Mouse (Mus musculus): ENCODE measurements around the gene Dpy19l1. TPM values are rescaled to one million over a fixed set of nuclear protein-coding genes. Genes with fewer than 3 reads are reported as not detected.

Dpy19l1 gene
- polyA plus RNA-seq, 1 experiment from 2014 or later: 4.6 TPM

GRCm38 (mm10) chr9:24421888-24422287 is 81.1 kb downstream of the Dpy19l1 start:
- no peak for ATAC-seq
- no peaks in the 10 kb centered on the region for H3K4me1 ChIP-seq (replicated peaks; ENCODE audit: control insufficient read depth, insufficient read depth, low read length)
- WGBS: 94% methylated on average over 1 of the region's 1 CpGs
- no peaks in the 10 kb centered on the region for H3K27me3 ChIP-seq (replicated peaks; ENCODE audit: control insufficient read depth, insufficient read depth, low read length)
- TF ChIP-seq CTCF (IDR thresholded peaks at IDR 0.05; ENCODE audit: low read depth): no peak
- no peak overlapping the region for H3K4me2 ChIP-seq (replicated peaks; ENCODE audit: low read depth)
- no peaks in the 10 kb centered on the region for H3K9me3 ChIP-seq (ENCODE audit: control insufficient read depth)
- H3K4me3 ChIP-seq (ENCODE audit: low read depth, low read length): no peak overlapping the region
- H3K36me3 ChIP-seq (ENCODE audit: control insufficient read depth, insufficient read depth): peaks cover 16% of the 10 kb centered on the region
- H3K9ac ChIP-seq (ENCODE audit: low read depth, low read length): no peak overlapping the region
- no peak overlapping the region for H3K27ac ChIP-seq (ENCODE audit: low read depth, low read length)

- no peak overlapping the region for H3K4me3 ChIP-seq (ENCODE audit: low read depth, low read length)
- H3K4me1 ChIP-seq (replicated peaks; ENCODE audit: control insufficient read depth, insufficient read depth, low read length): no peaks in the 10 kb centered on the region
- no peak overlapping the region for H3K4me2 ChIP-seq (replicated peaks; ENCODE audit: low read depth)
- H3K27me3 ChIP-seq (replicated peaks; ENCODE audit: control insufficient read depth, insufficient read depth, low read length): no peaks in the 10 kb centered on the region
- H3K9me3 ChIP-seq (ENCODE audit: control insufficient read depth): no peaks in the 10 kb centered on the region
- H3K27ac ChIP-seq (ENCODE audit: low read depth, low read length): no peak overlapping the region
- ATAC-seq: no peak
- no peak for TF ChIP-seq CTCF (IDR thresholded peaks at IDR 0.05; ENCODE audit: low read depth)
- H3K9ac ChIP-seq (ENCODE audit: low read depth, low read length): no peak overlapping the region
- 89% methylated on average over 3 of the region's 3 CpGs for WGBS
- H3K36me3 ChIP-seq (ENCODE audit: control insufficient read depth, insufficient read depth): peaks cover 16% of the 10 kb centered on the region
Measured at GRCm38 (mm10) chr9:24421221-24421620, 81.7 kb downstream of the Dpy19l1 start.

GRCm38 (mm10) chr9:24420144-24420543 is 82.8 kb downstream of the Dpy19l1 start:
- Histone ChIP-seq H3K4me1 (replicated peaks; ENCODE audit: control insufficient read depth, insufficient read depth, low read length) (no peaks in the 10 kb centered on the region), H3K36me3 (ENCODE audit: control insufficient read depth, insufficient read depth) (peaks cover 16% of the 10 kb centered on the region), H3K27me3 (replicated peaks; ENCODE audit: control insufficient read depth, insufficient read depth, low read length) (no peaks in the 10 kb centered on the region), H3K4me3 (ENCODE audit: low read depth, low read length) (no peak overlapping the region), H3K9me3 (ENCODE audit: control insufficient read depth) (no peaks in the 10 kb centered on the region), H3K4me2 (replicated peaks; ENCODE audit: low read depth) (no peak overlapping the region), H3K27ac (ENCODE audit: low read depth, low read length) (no peak overlapping the region), H3K9ac (ENCODE audit: low read depth, low read length) (no peak overlapping the region)
- WGBS: 91% methylated on average over 4 of the region's 4 CpGs
- no peak for ATAC-seq
- TF ChIP-seq CTCF (IDR thresholded peaks at IDR 0.05; ENCODE audit: low read depth): no peak

DNA sequence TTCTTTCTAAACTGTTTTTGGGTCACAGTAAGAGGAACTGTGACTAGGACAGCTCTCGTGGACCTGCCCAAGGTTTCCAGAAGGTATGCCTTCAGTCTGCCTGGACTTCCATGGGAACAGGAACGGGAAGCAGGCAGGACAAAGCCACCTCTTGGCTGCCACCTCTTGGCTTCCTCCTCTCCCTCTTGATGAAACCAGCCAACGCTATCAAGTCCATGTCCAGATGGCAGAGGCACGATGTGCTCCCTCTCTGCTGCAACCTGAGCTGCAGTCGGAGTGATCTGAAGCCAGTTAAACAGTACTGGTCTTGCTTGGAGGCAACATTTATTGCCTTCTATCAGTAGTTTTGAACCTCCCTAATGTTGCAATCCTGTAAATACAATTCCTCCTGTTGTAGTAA is 84.7 kb downstream of the Dpy19l1 start:
- no peaks in the 10 kb centered on the region for H3K9me3 ChIP-seq (ENCODE audit: control insufficient read depth)
- no peaks in the 10 kb centered on the region for H3K4me1 ChIP-seq (replicated peaks; ENCODE audit: control insufficient read depth, insufficient read depth, low read length)
- 80% methylated on average over 5 of the region's 5 CpGs for WGBS
- no peak overlapping the region for H3K27ac ChIP-seq (ENCODE audit: low read depth, low read length)
- H3K36me3 ChIP-seq (ENCODE audit: control insufficient read depth, insufficient read depth): peaks cover 19% of the 10 kb centered on the region
- H3K4me2 ChIP-seq (replicated peaks; ENCODE audit: low read depth): no peak overlapping the region
- no peak for TF ChIP-seq CTCF (IDR thresholded peaks at IDR 0.05; ENCODE audit: low read depth)
- H3K4me3 ChIP-seq (ENCODE audit: low read depth, low read length): no peak overlapping the region
- no peaks in the 10 kb centered on the region for H3K27me3 ChIP-seq (replicated peaks; ENCODE audit: control insufficient read depth, insufficient read depth, low read length)
- no peak for ATAC-seq
- no peak overlapping the region for H3K9ac ChIP-seq (ENCODE audit: low read depth, low read length)

DNA sequence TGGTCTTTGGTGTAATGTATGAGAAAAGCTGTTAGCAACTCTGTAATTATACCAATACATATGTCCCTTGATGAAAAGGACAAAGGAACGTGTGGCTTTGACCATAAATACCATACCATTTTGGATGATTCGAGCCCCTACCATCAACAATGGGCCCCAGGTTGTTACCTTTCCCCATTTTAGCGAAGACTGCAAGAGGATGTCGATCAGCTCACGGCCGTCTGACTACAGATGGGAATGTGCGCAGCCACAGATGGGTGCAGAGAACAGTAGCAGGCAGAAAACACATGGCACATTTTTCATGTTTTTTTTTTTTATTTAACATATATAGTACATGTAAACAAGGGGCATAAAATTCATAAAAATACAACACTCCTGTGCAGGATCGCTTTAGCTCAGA is 91.5 kb downstream of the Dpy19l1 start:
- no peaks in the 10 kb centered on the region for H3K9me3 ChIP-seq (ENCODE audit: control insufficient read depth)
- TF ChIP-seq CTCF (IDR thresholded peaks at IDR 0.05; ENCODE audit: low read depth): no peak

DNA sequence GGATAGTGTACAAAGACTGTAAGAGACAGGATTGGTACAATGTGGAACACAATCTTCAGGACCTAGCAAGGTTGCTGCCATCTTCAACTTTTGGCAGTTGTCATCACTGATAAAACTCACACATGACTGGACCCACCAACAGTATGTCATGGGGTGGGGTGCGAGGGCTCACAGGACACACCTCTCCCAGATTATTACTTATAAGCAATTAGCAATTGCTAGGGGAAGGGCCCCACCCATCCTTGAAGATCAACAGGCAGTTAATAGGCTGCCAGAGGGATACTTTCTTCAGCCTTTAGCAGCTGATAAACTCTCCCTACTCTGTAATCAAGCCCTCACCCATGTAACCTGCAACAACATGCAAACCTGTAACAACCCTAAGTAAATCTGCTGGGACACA is 92.5 kb downstream of the Dpy19l1 start:
- 84% methylated on average over 1 of the region's 1 CpGs for WGBS
- no peak for TF ChIP-seq CTCF (IDR thresholded peaks at IDR 0.05; ENCODE audit: low read depth)
- H3K9ac ChIP-seq (ENCODE audit: low read depth, low read length): no peak overlapping the region

More for the DNA sequence above, 91.5 kb downstream of the Dpy19l1 start:
- no peak overlapping the region for H3K9ac ChIP-seq (ENCODE audit: low read depth, low read length)
- H3K4me3 ChIP-seq (ENCODE audit: low read depth, low read length): no peak overlapping the region
- H3K36me3 ChIP-seq (ENCODE audit: control insufficient read depth, insufficient read depth): 0 out of 2 replicates have a peak, but pooled peaks cover 4% of the 10 kb centered on the region
- no peak for ATAC-seq
- WGBS: 96% methylated on average over 8 of the region's 8 CpGs
- H3K27ac ChIP-seq (ENCODE audit: low read depth, low read length): no peak overlapping the region
- no peak overlapping the region for H3K4me2 ChIP-seq (replicated peaks; ENCODE audit: low read depth)
- no peaks in the 10 kb centered on the region for H3K4me1 ChIP-seq (replicated peaks; ENCODE audit: control insufficient read depth, insufficient read depth, low read length)
- H3K27me3 ChIP-seq (replicated peaks; ENCODE audit: control insufficient read depth, insufficient read depth, low read length): no peaks in the 10 kb centered on the region

GRCm38 (mm10) chr9:24407992-24408391 is 94.9 kb downstream of the Dpy19l1 start:
- TF ChIP-seq CTCF (IDR thresholded peaks at IDR 0.05; ENCODE audit: low read depth): no peak

More for the DNA sequence above, 92.5 kb downstream of the Dpy19l1 start:
- no peak for ATAC-seq
- Histone ChIP-seq H3K4me1 (replicated peaks; ENCODE audit: control insufficient read depth, insufficient read depth, low read length) (no peaks in the 10 kb centered on the region), H3K36me3 (ENCODE audit: control insufficient read depth, insufficient read depth) (0 out of 2 replicates have a peak, but pooled peaks cover 4% of the 10 kb centered on the region), H3K27ac (ENCODE audit: low read depth, low read length) (no peak overlapping the region), H3K4me2 (replicated peaks; ENCODE audit: low read depth) (no peak overlapping the region), H3K9me3 (ENCODE audit: control insufficient read depth) (no peaks in the 10 kb centered on the region), H3K4me3 (ENCODE audit: low read depth, low read length) (no peak overlapping the region), H3K27me3 (replicated peaks; ENCODE audit: control insufficient read depth, insufficient read depth, low read length) (no peaks in the 10 kb centered on the region)

More at GRCm38 (mm10) chr9:24407992-24408391, 94.9 kb downstream of the Dpy19l1 start:
- ATAC-seq: no peak
- Histone ChIP-seq H3K4me3 (ENCODE audit: low read depth, low read length) (no peak overlapping the region), H3K4me2 (replicated peaks; ENCODE audit: low read depth) (no peak overlapping the region), H3K27me3 (replicated peaks; ENCODE audit: control insufficient read depth, insufficient read depth, low read length) (no peaks in the 10 kb centered on the region), H3K4me1 (replicated peaks; ENCODE audit: control insufficient read depth, insufficient read depth, low read length) (no peaks in the 10 kb centered on the region), H3K9ac (ENCODE audit: low read depth, low read length) (no peak overlapping the region), H3K9me3 (ENCODE audit: control insufficient read depth) (no peaks in the 10 kb centered on the region), H3K27ac (ENCODE audit: low read depth, low read length) (no peak overlapping the region), H3K36me3 (ENCODE audit: control insufficient read depth, insufficient read depth) (no peaks in the 10 kb centered on the region)
- WGBS: 74% methylated on average over 3 of the region's 3 CpGs
